Mouse (Mus musculus) retina, postnatal 1 day (tissue): ENCODE data around the gene Mtf2.
A peak's percentile ranks its signal among the peaks of the same experiment; 100 is the strongest.
"Not testable (repeated sequence)": the region's sequence is repeated elsewhere in the genome, so short reads cannot be mapped to it uniquely, and the experiment has no call there.

Experiments used
- DNase-seq: peaks from one replicate; pipeline ENCODE4 v3.0.0-alpha.2; 2012

Gene Mtf2

GRCm38 (mm10) chr5:108065465-108066411 lies at the start of gene Mtf2:
TSS of gene Mtf2 (plus strand) at chr5:108065674.
- DNase-seq: peak; percentile 99

DNA sequence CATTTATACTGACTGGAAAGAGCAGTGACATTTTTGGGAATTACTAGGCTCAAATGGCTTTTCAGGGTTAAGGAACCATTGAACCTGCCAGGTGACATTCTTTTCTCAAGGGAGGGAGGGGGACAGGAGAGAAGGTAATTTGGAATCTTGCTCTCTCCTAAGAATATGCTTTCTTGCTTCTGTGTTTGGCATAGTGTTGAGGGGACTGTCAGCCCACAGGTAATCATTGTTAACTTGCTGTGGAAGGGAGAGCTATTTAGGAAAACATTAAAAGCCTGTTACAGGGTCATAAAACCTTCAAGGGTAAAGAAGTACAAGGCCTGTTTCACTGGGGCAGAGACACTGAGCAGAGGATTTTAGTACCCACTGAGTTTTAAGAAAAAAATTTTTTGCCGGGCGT lies 48.2 kb upstream of the Mtf2 start:
- DNase-seq: no peak

GRCm38 (mm10) chr5:108019367-108019766 lies 46.1 kb upstream of the Mtf2 start:
- no peak for DNase-seq

DNA sequence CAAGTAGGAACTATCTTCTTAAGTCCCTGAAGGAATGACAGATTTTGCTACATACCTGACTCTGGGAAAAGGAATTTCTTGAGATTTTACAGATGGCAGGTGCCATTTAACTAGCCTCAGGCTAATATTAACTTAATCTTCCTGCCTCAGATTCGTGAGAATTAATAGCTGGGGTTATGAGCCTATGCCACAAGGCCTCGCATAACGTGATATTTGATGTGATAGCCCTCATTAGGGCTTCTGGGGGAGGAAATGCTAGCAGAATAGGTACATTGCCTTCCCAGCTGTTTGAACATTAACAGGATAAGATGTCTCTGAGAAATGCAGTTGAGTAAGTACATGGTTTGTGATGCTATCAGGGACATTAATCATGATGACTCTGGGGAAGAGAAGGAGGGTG lies 44.1 kb upstream of the Mtf2 start:
- DNase-seq: no peak

- DNase-seq: no peak
These were observed 37.2 kb upstream of the Mtf2 start for GRCm38 (mm10) chr5:108028230-108028629.

DNA sequence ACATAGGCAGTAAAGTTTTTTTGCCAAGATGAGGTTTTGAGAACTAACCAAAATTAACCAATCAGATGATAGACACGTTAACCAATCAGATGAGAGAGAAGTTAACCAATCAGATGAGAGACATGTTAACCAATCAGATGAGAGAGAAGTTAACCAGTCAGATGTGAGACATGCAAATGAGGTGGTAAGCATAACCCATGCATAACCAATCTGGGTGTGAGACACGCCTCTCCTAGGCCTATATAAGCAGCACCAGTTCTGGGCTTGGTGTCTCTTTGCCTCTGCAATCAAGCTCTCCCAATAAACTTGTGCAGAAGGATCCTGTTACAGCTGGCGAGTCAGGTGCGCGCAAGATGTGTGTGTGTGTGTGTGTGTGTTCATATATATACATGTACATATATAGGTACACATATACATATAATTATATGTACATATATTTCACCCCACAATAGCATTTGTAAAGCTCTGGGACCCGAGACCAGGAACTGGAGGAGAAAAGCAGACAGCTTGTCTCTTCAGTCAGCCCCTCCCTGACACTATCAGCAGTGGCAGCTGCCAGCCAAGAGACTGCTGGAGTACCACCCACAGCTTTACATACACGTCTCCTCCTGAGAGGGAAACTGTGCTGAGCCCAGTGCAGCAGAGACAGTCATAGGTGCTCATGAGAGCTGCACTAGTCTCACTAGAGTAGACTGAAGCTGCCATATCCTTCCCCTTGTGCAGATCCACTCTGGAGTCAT lies 36.5 kb upstream of the Mtf2 start:
- DNase-seq: not testable (repeated sequence)

DNA sequence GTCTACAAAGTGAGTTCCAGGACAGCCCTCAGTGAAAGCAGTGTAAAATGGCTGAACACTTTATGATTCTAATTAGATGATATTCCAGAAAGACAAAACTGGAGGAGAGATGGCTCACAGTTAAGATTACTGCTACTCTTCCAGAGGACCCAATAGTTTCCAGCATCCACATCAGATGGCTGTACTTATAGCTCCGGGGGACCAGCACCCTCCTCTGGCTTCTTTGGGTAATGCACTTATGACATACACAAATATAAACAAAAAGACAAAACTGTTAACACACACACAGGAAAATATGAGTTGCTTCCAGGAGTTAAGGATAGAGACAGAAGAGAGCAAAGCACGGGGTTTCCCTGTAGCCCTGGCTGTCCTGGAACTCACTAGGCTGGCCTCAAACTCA lies 35.5 kb upstream of the Mtf2 start:
- peak; percentile 16 for DNase-seq

- DNase-seq: no peak
These were observed 34.2 kb upstream of the Mtf2 start for GRCm38 (mm10) chr5:108031267-108031666.

GRCm38 (mm10) chr5:108034194-108034593 lies 31.3 kb upstream of the Mtf2 start:
- peak; percentile 71 for DNase-seq

DNA sequence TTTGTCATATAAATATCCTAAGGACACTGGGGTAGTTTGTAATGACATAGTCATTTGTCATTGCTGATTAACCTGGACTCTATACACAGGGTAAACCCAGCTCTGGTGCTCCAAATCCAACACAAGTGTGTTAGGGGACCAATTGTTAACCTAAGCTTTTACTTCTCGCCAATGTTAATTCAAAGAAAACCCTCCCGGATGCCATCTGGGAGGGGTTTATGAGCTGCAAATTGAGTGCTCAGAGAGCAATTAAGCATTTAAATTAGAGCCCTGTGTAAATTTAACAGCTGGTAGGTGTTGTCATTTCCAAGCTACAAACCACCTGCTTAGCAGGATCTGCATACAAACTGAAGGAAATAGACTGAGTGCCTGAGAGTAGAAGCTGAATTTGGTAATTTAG lies 30.0 kb upstream of the Mtf2 start:
- DNase-seq: peak; percentile 8

DNA sequence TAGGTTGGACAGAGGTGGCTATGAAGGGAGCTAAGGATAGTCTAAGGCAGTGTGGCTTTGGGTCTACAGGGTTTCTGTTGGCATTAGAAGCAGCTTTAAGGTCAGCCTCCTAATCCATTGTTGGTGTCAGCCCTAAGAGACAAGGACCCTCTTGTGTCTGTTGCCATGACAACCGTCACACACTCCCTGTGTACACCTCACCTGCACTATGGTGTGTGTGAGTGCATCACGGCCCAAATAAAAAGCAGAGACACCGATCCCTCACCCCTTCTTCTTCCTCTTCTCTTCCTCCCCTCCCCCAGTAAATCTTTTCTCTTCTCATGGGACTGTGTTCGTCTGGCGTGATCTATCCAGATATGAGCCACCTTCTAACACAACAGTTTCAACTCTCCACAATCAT lies 23.4 kb upstream of the Mtf2 start:
- no peak for DNase-seq

DNA sequence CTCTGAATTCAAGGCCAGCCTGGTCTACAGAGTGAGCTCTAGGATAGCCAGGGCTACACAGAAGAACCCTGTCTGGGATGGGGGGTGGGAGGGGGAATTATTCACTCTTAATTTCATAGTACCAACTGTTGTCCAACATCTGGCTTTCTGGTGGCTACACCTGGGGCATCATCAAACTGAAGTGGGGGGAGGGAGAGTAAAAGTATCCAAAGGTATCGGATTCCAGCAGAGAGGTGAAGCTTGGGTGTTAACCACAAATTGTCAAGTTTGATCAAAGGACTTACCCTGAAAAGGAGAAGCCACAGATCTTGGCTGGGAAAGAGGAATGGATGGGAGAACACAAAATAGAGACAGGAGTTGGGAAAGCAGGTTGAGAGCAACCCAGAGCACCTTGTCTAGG lies 21.6 kb upstream of the Mtf2 start:
- no peak for DNase-seq

GRCm38 (mm10) chr5:108049711-108050268 lies 15.7 kb upstream of the Mtf2 start:
- DNase-seq: no peak

- no peak for DNase-seq
These were observed 14.4 kb upstream of the Mtf2 start for GRCm38 (mm10) chr5:108051026-108051425.

DNA sequence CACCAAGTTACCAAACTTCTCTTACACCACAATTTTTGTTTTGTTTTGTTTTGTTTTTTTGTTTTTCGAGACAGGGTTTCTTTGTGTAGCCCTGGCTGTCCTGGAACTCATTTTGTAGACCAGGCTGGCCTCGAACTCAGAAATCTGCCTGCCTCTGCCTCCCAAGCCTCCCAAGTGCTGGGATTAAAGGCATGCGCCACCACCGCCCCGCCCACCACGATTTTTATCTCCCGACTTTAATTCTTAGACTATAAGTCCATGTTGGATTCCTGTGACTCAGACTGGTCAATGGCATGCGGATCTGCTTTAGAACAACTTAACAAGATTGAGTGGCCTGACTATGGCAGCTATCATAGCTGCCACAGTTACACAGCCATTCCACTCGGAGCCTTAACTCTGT lies 13.7 kb upstream of the Mtf2 start:
- not testable (repeated sequence) for DNase-seq

DNA sequence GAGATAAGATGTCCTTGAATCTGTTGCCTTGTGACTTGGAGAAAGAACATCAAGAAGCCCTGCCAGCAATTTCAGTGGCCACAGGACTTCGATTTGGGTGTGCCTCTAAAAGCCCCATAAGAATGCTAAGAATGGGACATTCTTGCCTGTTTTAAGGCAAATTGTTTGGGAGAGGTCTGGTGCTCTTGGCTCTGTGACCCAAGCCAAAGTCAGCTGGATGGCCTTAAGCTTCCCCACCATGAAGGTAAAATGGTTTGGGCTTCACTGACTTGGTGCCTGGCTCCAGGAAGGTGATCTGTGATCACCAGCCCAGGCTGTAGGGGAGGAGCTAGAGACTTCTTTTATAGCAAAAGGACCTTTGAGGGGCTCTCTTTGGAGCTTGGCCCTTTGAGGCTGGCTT lies 13.3 kb upstream of the Mtf2 start:
- DNase-seq: no peak

- DNase-seq: no peak
These were observed 11.9 kb upstream of the Mtf2 start for GRCm38 (mm10) chr5:108053566-108053965.

DNA sequence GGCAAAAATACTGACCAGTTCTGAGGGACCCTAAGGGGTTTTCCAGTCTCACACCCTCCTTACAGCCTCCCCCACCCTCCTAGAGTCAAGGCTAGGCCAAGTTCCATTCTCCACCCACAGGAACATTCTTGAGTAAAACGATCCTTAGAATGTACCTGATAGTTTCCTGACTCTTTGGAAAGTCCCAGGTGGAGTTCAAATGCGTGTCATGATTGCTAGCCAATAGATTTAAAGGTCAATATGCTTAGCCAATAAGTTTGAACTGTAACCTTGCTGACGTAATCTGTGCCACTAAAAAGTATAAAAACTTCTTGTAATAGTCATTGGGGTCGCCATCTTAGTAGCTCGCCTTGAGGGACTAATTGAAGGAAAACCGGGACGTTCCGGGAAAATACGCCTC lies 5.1 kb upstream of the Mtf2 start:
- no peak for DNase-seq

GRCm38 (mm10) chr5:108072301-108072700 lies 6.8 kb downstream of the Mtf2 start:
- no peak for DNase-seq

- no peak for DNase-seq
These were observed 10.8 kb downstream of the Mtf2 start for GRCm38 (mm10) chr5:108076241-108076640.

GRCm38 (mm10) chr5:108076833-108077540 lies 11.5 kb downstream of the Mtf2 start:
- DNase-seq: no peak

DNA sequence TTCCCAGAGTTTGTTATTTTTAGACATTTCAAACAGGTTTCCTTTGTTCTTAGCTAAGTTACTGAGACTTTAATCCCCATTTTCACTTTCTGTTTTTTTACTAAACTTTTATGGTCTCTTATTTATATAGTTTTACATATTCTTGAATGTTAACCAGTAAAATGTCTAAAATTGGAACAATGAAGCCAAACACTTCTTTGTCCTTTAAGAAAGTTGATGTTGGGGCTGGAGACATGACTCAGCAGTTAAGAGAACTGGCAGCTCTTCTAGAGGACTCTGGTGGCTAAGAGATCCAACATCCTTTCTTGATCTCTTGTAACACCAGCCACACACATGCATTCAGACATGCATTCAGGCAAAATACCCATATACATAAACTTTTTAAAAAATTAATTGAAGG lies 14.1 kb downstream of the Mtf2 start:
- no peak for DNase-seq

GRCm38 (mm10) chr5:108082380-108082779 lies 16.9 kb downstream of the Mtf2 start:
- peak; percentile 31 for DNase-seq
